11 mouse cellular contexts compared by ENCODE assay signal in the genomic region with DNA sequence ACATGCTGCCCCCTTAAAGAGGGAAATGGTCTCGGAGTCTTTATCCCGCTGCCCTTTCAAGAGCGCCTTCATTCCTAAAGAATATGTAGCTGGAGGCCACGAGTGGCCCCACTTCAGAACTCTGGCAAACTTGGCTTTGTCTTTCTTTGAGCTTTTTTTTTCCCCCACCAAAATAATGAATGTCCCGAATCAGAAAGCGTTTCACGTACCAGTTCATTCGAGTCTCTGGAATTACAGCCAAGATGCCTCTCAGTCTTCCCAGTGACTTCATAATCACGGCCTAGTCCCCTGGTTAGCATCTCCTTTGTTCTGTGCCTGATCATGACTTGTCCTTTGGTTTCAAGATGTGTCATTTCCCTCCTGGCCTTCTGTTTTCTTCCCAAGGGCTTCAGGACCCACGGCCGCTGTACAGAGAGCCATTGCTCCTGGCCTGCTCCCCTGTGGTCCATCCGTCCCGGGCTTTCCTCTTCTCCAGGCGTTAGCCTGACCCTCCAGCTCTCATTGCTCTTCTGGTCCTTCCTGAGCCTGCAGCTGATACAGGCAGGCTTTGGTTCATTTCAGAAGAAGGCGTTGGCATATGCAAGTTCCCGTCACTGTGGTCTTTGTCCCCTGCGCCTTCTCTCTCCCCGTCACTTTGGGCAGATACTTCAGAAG. TPM values are rescaled to one million over a fixed set of nuclear protein-coding genes. Genes with fewer than 3 reads are reported as not detected.
DNase-seq lines count a peak whose midpoint lies in the region; ATAC-seq and TF ChIP-seq lines count a peak whose summit lies in the region.
"Had no signal": no experiment of that assay in that cellular context is flagged by ENCODE, and none has a peak within 500 bp of the region (broad histone marks: within the 10 kb centered on the region; RNA-seq: fewer than 3 reads in every experiment).

No protein-coding gene starts in this region.

- H3K27ac ChIP-seq in layer of hippocampus, adult 2 months, result peak overlapping the region; percentile 65
- peak overlapping the region; percentile 41; the same call in 1 of the 2 replicates for H3K27ac ChIP-seq in forebrain, embryonic 11.5 days (ENCODE audit: low read depth, low read length)
- peak overlapping the region; percentile 71 for H3K27ac ChIP-seq in hindbrain, embryonic 14.5 days
- H3K27ac ChIP-seq in neural tube, embryonic 11.5 days (ENCODE audit: low read depth, low read length), result 0 out of 2 replicates have a peak overlapping the region, but pooled peaks have one; percentile 3

- 50% methylated on average over 18 of the region's 18 CpGs for WGBS in forebrain, embryonic 11.5 days
- WGBS in hindbrain, embryonic 14.5 days, result 34% methylated on average over 18 of the region's 18 CpGs
- 53% methylated on average over 18 of the region's 18 CpGs for WGBS in neural tube, embryonic 11.5 days

- no peak overlapping the region for H3K4me3 ChIP-seq in layer of hippocampus, adult 2 months
- no peak overlapping the region for H3K4me3 ChIP-seq in forebrain, embryonic 11.5 days (ENCODE audit: low read depth, low read length)
- H3K4me3 ChIP-seq in hindbrain, embryonic 14.5 days (replicated peaks; ENCODE audit: low read length), result no peak overlapping the region
- H3K4me3 ChIP-seq in neural tube, embryonic 11.5 days (ENCODE audit: low read depth, low read length), result no peak overlapping the region
- H3K4me3 ChIP-seq: erythroblast, embryonic 14.5 days had no signal

- H3K36me3 ChIP-seq in forebrain, embryonic 11.5 days (ENCODE audit: control insufficient read depth, insufficient read depth, low read length), result no peaks in the 10 kb centered on the region
- no peaks in the 10 kb centered on the region for H3K36me3 ChIP-seq in hindbrain, embryonic 14.5 days (replicated peaks; ENCODE audit: control insufficient read depth, insufficient read depth)
- H3K36me3 ChIP-seq in neural tube, embryonic 11.5 days (ENCODE audit: control insufficient read depth, insufficient read depth, low read length), result no peaks in the 10 kb centered on the region

- H3K27me3 ChIP-seq in forebrain, embryonic 11.5 days (ENCODE audit: control insufficient read depth, insufficient read depth, low read length), result peaks cover 3% of the 10 kb centered on the region; the same call in 1 of the 2 replicates
- no peaks in the 10 kb centered on the region for H3K27me3 ChIP-seq in hindbrain, embryonic 14.5 days (ENCODE audit: control insufficient read depth, insufficient read depth, low read length)
- H3K27me3 ChIP-seq in neural tube, embryonic 11.5 days (ENCODE audit: control insufficient read depth, insufficient read depth, low read length), result no peaks in the 10 kb centered on the region

- peaks cover 32% of the 10 kb centered on the region for H3K4me1 ChIP-seq in forebrain, embryonic 11.5 days (replicated peaks; ENCODE audit: control insufficient read depth, insufficient read depth, low read length)
- H3K4me1 ChIP-seq in hindbrain, embryonic 14.5 days (replicated peaks; ENCODE audit: control insufficient read depth, insufficient read depth, low read length), result peaks cover 60% of the 10 kb centered on the region
- peaks cover 40% of the 10 kb centered on the region for H3K4me1 ChIP-seq in neural tube, embryonic 11.5 days (ENCODE audit: control insufficient read depth, insufficient read depth, low read length)

- no peak for ATAC-seq in forebrain, embryonic 11.5 days (replicated peaks; ENCODE audit: low FRiP score)
- ATAC-seq in hindbrain, embryonic 14.5 days (ENCODE audit: low FRiP score), result 0 out of 2 replicates have a peak, but pooled peaks have one; percentile 9
- ATAC-seq in neural tube, embryonic 11.5 days (ENCODE audit: insufficient read depth, low FRiP score, low TSS enrichment), result no peak

- H3K9ac ChIP-seq in forebrain, embryonic 11.5 days (ENCODE audit: low read length), result no peak overlapping the region
- H3K9ac ChIP-seq in hindbrain, embryonic 14.5 days, result no peak overlapping the region
- H3K9ac ChIP-seq in neural tube, embryonic 11.5 days (ENCODE audit: low read length), result no peak overlapping the region

- TF ChIP-seq CTCF in layer of hippocampus, adult 2 months (conservative IDR thresholded peaks at IDR 0.05), result no peak

- H3K9me3 ChIP-seq in forebrain, embryonic 11.5 days (ENCODE audit: control insufficient read depth, low read length), result no peaks in the 10 kb centered on the region
- H3K9me3 ChIP-seq in hindbrain, embryonic 14.5 days (ENCODE audit: control insufficient read depth, low read length), result no peaks in the 10 kb centered on the region
- no peaks in the 10 kb centered on the region for H3K9me3 ChIP-seq in neural tube, embryonic 11.5 days (ENCODE audit: control insufficient read depth, low read length)

- H3K4me2 ChIP-seq in forebrain, embryonic 11.5 days (ENCODE audit: low read depth, low read length, severe bottlenecking), result no peak overlapping the region
- peak overlapping the region; percentile 10; the same call in 1 of the 2 replicates for H3K4me2 ChIP-seq in hindbrain, embryonic 14.5 days (replicated peaks)
- no peak overlapping the region for H3K4me2 ChIP-seq in neural tube, embryonic 11.5 days (ENCODE audit: low read depth)

- DNase-seq in layer of hippocampus, adult 2 months (ENCODE audit: low spot score in 2 of 2), result no peak
- DNase-seq in layer of hippocampus, adult 11-12 months (ENCODE audit: low spot score), result no peak
- DNase-seq in forebrain, embryonic 11.5 days (ENCODE audit: low spot score), result no peak
- DNase-seq in hindbrain, embryonic 14.5 days (ENCODE audit: low spot score), result no peak
- DNase-seq in neural tube, embryonic 11.5 days (ENCODE audit: low spot score), result peak; percentile 33
- no peak for DNase-seq in urinary bladder, postnatal 10 days (ENCODE audit: low spot score)
- no peak for DNase-seq in layer of hippocampus, postnatal 36 days
- DNase-seq: cerebellum, adult 8-10 months; lung, adult 2 months; right cerebral cortex, postnatal 4 days had no signal

RNA-seq across cellular contexts. Expression of gene Bach2, which starts 5.6 kb away (rescaled TPM):
- total RNA-seq in layer of hippocampus, adult 2 months (2021), result 10 to 100 TPM; 11.1 to 15.6 TPM
- polyA plus RNA-seq in forebrain, embryonic 11.5 days (2014; fragmentation: Nextera tagmentation; extraction: Ambion mirVana), result 16.2 and 17.3 TPM in 2 replicates
- polyA plus RNA-seq in hindbrain, embryonic 14.5 days (2014; fragmentation: Nextera tagmentation; extraction: Ambion mirVana), result 27.7 and 31.5 TPM in 2 replicates
- 27.3 and 29.9 TPM in 2 replicates for polyA plus RNA-seq in neural tube, embryonic 11.5 days (2014; fragmentation: Nextera tagmentation; extraction: Ambion mirVana)
- 10 to 100 TPM; 13.7 to 14.0 TPM for total RNA-seq in layer of hippocampus, postnatal 36 days (2021)

Comparison
In these comparisons a context has a peak if more than half of its experiments do, and no peak if none do; other contexts are left out.
1. H3K27ac ChIP-seq: peak in every context shown above with its lines; median percentile 71 in hindbrain, embryonic 14.5 days; 65 in layer of hippocampus, adult 2 months; 41 in forebrain, embryonic 11.5 days; 3 in neural tube, embryonic 11.5 days.